Mouse (Mus musculus) heart, embryonic 12.5 days (tissue): Measurements from ENCODE around the gene Yars. TPM values are rescaled to one million over a fixed set of nuclear protein-coding genes. Genes with fewer than 3 reads are reported as not detected.

Source experiments
- ATAC-seq: fragments of 200-750 bp; cut with Nextera tagmentation; 2 replicates; pipeline ENCODE4 v1.8.0; 2017; ENCODE audit warnings: moderate TSS enrichment, moderate library complexity; ENCODE audit not compliant: insufficient number of reproducible peaks, low FRiP score
- H3K27ac ChIP-seq: fragments of 300-500 bp; sonication (generic); 2 replicates; pipeline ENCODE4 v1.5.1; 2016; ENCODE audit warnings: mild to moderate bottlenecking, moderate library complexity; ENCODE audit not compliant: poor library complexity, severe bottlenecking
- H3K27me3 ChIP-seq: fragments of 300-500 bp; sonication (generic); replicated peaks from 2 replicates; pipeline ENCODE4 v1.6.1; 2016; ENCODE audit warnings: mild to moderate bottlenecking, moderate library complexity
- H3K36me3 ChIP-seq: fragments of 300-500 bp; sonication (generic); 2 replicates; pipeline ENCODE4 v1.6.1; 2016; ENCODE audit warnings: mild to moderate bottlenecking, moderate library complexity
- H3K4me1 ChIP-seq: fragments of 300-500 bp; sonication (generic); replicated peaks from 2 replicates; pipeline ENCODE4 v1.6.1; 2016; ENCODE audit warnings: mild to moderate bottlenecking
- H3K4me2 ChIP-seq: fragments of 300-500 bp; sonication (generic); 2 replicates; pipeline ENCODE4 v1.6.1; 2016; ENCODE audit warnings: mild to moderate bottlenecking, moderate library complexity
- H3K4me3 ChIP-seq: fragments of 300-500 bp; sonication (generic); 2 replicates; pipeline ENCODE4 v1.5.1; 2016; ENCODE audit warnings: mild to moderate bottlenecking
- H3K9ac ChIP-seq: fragments of 300-500 bp; sonication (generic); 2 replicates; pipeline ENCODE4 v1.6.1; 2016; ENCODE audit warnings: mild to moderate bottlenecking, moderate library complexity
- H3K9me3 ChIP-seq: fragments of 300-500 bp; sonication (generic); replicated peaks from 2 replicates; pipeline ENCODE4 v1.6.1; 2016; ENCODE audit warnings: mild to moderate bottlenecking, moderate library complexity
- WGBS: fragments of 180-500 bp; shearing (Covaris S2); methylation state at CpG from one replicate; pipeline ENCODE4 v1.1.7; 2016; 5-methylcytosine and 5-hydroxymethylcytosine counted together
- polyA plus RNA-seq: library from polyadenylated mRNA; unstranded; fragments of >200 nt; fragmentation: Nextera tagmentation; extraction: Ambion mirVana; gene quantifications from 2 replicates; pipeline ENCODE4 v1.2.1, GENCODE M21; 2016

Yars gene
- polyA plus RNA-seq, result 49.3 and 55.8 TPM in 2 replicates

GRCm38 (mm10) chr4:129189542-129190519 is at the start of gene Yars, which contains the start of gene S100pbp:
Gene Yars, plus strand, starts transcription at chr4:129189760.
Gene S100pbp, minus strand, starts transcription at chr4:129189727.
- WGBS, result under 1% methylated on average over 58 of the region's 58 CpGs

GRCm38 (mm10) chr4:129140808-129141207 is 48.8 kb upstream of the Yars start:
- peaks cover 67% of the 10 kb centered on the region for H3K4me1 ChIP-seq
- peaks cover 37% of the 10 kb centered on the region for H3K27me3 ChIP-seq
- no peaks in the 10 kb centered on the region for H3K9me3 ChIP-seq
- H3K4me2 ChIP-seq, result no peak overlapping the region
- no peak overlapping the region for H3K4me3 ChIP-seq
- ATAC-seq, result no peak
- H3K9ac ChIP-seq, result no peak overlapping the region
- H3K27ac ChIP-seq, result no peak overlapping the region
- 0 out of 2 replicates have a peak, but pooled peaks cover 6% of the 10 kb centered on the region for H3K36me3 ChIP-seq
- WGBS, result 76% methylated on average over 4 of the region's 4 CpGs

More at GRCm38 (mm10) chr4:129189542-129190519, at the start of gene Yars, which contains the start of gene S100pbp:
- H3K27ac ChIP-seq, result peak within 1 kb of the TSS; percentile 92
- H3K36me3 ChIP-seq, result peaks cover 13% of the 10 kb centered on the region
- no peaks in the 10 kb centered on the region for H3K27me3 ChIP-seq
- H3K4me2 ChIP-seq, result peak within 1 kb of the TSS; percentile 92
- peak within 1 kb of the TSS; percentile 96 for H3K4me3 ChIP-seq
- peak; percentile 95 for ATAC-seq
- H3K9ac ChIP-seq, result peak within 1 kb of the TSS; percentile 96
- peaks cover 20% of the 10 kb centered on the region for H3K4me1 ChIP-seq
- no peaks in the 10 kb centered on the region for H3K9me3 ChIP-seq

- H3K36me3 ChIP-seq, result 0 out of 2 replicates have a peak, but pooled peaks cover 6% of the 10 kb centered on the region
- H3K27ac ChIP-seq, result peak overlapping the region; percentile 68
- ATAC-seq, result 0 out of 2 replicates have a peak, but pooled peaks have one; percentile 30
- peaks cover 69% of the 10 kb centered on the region for H3K4me1 ChIP-seq
- 52% methylated on average over 17 of the region's 17 CpGs for WGBS
- no peak overlapping the region for H3K4me3 ChIP-seq
- H3K9me3 ChIP-seq, result no peaks in the 10 kb centered on the region
- 0 out of 2 replicates have a peak overlapping the region, but pooled peaks have one; percentile 20 for H3K9ac ChIP-seq
- H3K27me3 ChIP-seq, result peaks cover 29% of the 10 kb centered on the region; the same call in 1 of the 2 replicates
- peak overlapping the region; percentile 4; the same call in 1 of the 2 replicates for H3K4me2 ChIP-seq
Observed at GRCm38 (mm10) chr4:129141560-129142438, 47.8 kb upstream of the Yars start.

- H3K4me1 ChIP-seq, result peaks cover 63% of the 10 kb centered on the region
- no peak for ATAC-seq
- H3K36me3 ChIP-seq, result 0 out of 2 replicates have a peak, but pooled peaks cover 6% of the 10 kb centered on the region
- no peaks in the 10 kb centered on the region for H3K9me3 ChIP-seq
- no peak overlapping the region for H3K4me3 ChIP-seq
- H3K27me3 ChIP-seq, result peaks cover 23% of the 10 kb centered on the region; the same call in 1 of the 2 replicates
- no peak overlapping the region for H3K9ac ChIP-seq
- 85% methylated on average over 11 of the region's 11 CpGs for WGBS
- no peak overlapping the region for H3K4me2 ChIP-seq
- peak overlapping the region; percentile 68; the same call in 1 of the 2 replicates for H3K27ac ChIP-seq
Observed at GRCm38 (mm10) chr4:129142439-129143045, 47.0 kb upstream of the Yars start.

- H3K27me3 ChIP-seq, result peaks cover 14% of the 10 kb centered on the region; the same call in 1 of the 2 replicates
- no peak for ATAC-seq
- WGBS, result 74% methylated on average over 5 of the region's 5 CpGs
Observed at GRCm38 (mm10) chr4:129143509-129143908, 46.1 kb upstream of the Yars start.

GRCm38 (mm10) chr4:129144401-129145367 is 44.9 kb upstream of the Yars start:
- Histone ChIP-seq H3K9ac (no peak overlapping the region), H3K4me3 (no peak overlapping the region), H3K9me3 (no peaks in the 10 kb centered on the region), H3K36me3 (peaks cover 17% of the 10 kb centered on the region), H3K4me1 (peaks cover 67% of the 10 kb centered on the region), H3K27ac (0 out of 2 replicates have a peak overlapping the region, but pooled peaks have one; percentile 45), H3K27me3 (peaks cover 3% of the 10 kb centered on the region; the same call in 1 of the 2 replicates), H3K4me2 (peak overlapping the region; percentile 2; the same call in 1 of the 2 replicates)
- no peak for ATAC-seq
- WGBS, result 56% methylated on average over 16 of the region's 16 CpGs

More at GRCm38 (mm10) chr4:129143509-129143908, 46.1 kb upstream of the Yars start:
- H3K9ac ChIP-seq, result no peak overlapping the region
- H3K9me3 ChIP-seq, result no peaks in the 10 kb centered on the region
- H3K27ac ChIP-seq, result no peak overlapping the region
- peaks cover 61% of the 10 kb centered on the region for H3K4me1 ChIP-seq
- H3K4me3 ChIP-seq, result no peak overlapping the region
- H3K36me3 ChIP-seq, result peaks cover 6% of the 10 kb centered on the region; the same call in 1 of the 2 replicates
- H3K4me2 ChIP-seq, result no peak overlapping the region

GRCm38 (mm10) chr4:129145411-129145810 is 44.1 kb upstream of the Yars start:
- H3K4me1 ChIP-seq, result peaks cover 63% of the 10 kb centered on the region
- no peaks in the 10 kb centered on the region for H3K9me3 ChIP-seq
- H3K4me3 ChIP-seq, result no peak overlapping the region
- H3K27me3 ChIP-seq, result no peaks in the 10 kb centered on the region
- no peak overlapping the region for H3K9ac ChIP-seq
- 61% methylated on average over 4 of the region's 4 CpGs for WGBS
- peaks cover 22% of the 10 kb centered on the region for H3K36me3 ChIP-seq
- 0 out of 2 replicates have a peak overlapping the region, but pooled peaks have one; percentile 45 for H3K27ac ChIP-seq
- no peak overlapping the region for H3K4me2 ChIP-seq
- no peak for ATAC-seq

- peaks cover 61% of the 10 kb centered on the region for H3K4me1 ChIP-seq
- no peak overlapping the region for H3K27ac ChIP-seq
- no peaks in the 10 kb centered on the region for H3K9me3 ChIP-seq
- no peak overlapping the region for H3K9ac ChIP-seq
- WGBS, result 71% methylated on average over 4 of the region's 4 CpGs
- peaks cover 26% of the 10 kb centered on the region for H3K36me3 ChIP-seq
- no peaks in the 10 kb centered on the region for H3K27me3 ChIP-seq
- ATAC-seq, result no peak
- no peak overlapping the region for H3K4me2 ChIP-seq
- H3K4me3 ChIP-seq, result no peak overlapping the region
Observed at GRCm38 (mm10) chr4:129145943-129146342, 43.6 kb upstream of the Yars start.

- peaks cover 31% of the 10 kb centered on the region for H3K36me3 ChIP-seq
- no peak overlapping the region for H3K27ac ChIP-seq
Observed at GRCm38 (mm10) chr4:129146392-129146791, 43.2 kb upstream of the Yars start.

More at GRCm38 (mm10) chr4:129146392-129146791, 43.2 kb upstream of the Yars start:
- H3K27me3 ChIP-seq, result no peaks in the 10 kb centered on the region
- no peak overlapping the region for H3K9ac ChIP-seq
- 46% methylated on average over 2 of the region's 2 CpGs for WGBS
- H3K9me3 ChIP-seq, result no peaks in the 10 kb centered on the region
- no peak for ATAC-seq
- H3K4me2 ChIP-seq, result no peak overlapping the region
- H3K4me3 ChIP-seq, result no peak overlapping the region
- H3K4me1 ChIP-seq, result peaks cover 56% of the 10 kb centered on the region
